Mouse (Mus musculus) midbrain, embryonic 14.5 days (tissue): ENCODE data around the gene Fgf12. TPM values are rescaled to one million over a fixed set of nuclear protein-coding genes. Genes with fewer than 3 reads are reported as not detected.
A peak's percentile ranks its signal among the peaks of the same experiment; 100 is the strongest.

ENCODE experiments used
- ATAC-seq: fragments of 200-750 bp; cut with Nextera tagmentation; 2 replicates; pipeline ENCODE4 v1.8.0; 2017; ENCODE audit warnings: moderate number of reproducible peaks, moderate library complexity; ENCODE audit not compliant: low FRiP score, low TSS enrichment
- DNase-seq: peaks from one replicate; pipeline ENCODE4 v3.0.0-alpha.2; 2015
- H3K27ac ChIP-seq: fragments of 300-500 bp; sonication (generic); replicated peaks from 2 replicates; pipeline ENCODE4 v1.5.1; 2014; ENCODE audit warnings: mild to moderate bottlenecking, low read depth, low read length, moderate library complexity
- H3K27me3 ChIP-seq: fragments of 300-500 bp; sonication (generic); 2 replicates; pipeline ENCODE4 v1.6.1; 2014; ENCODE audit warnings: low read length, control low read depth, mixed read lengths; ENCODE audit not compliant: control insufficient read depth, insufficient read depth
- H3K36me3 ChIP-seq: fragments of 300-500 bp; sonication (generic); 2 replicates; pipeline ENCODE4 v1.6.1; 2014; ENCODE audit warnings: low read length, control low read depth; ENCODE audit not compliant: control insufficient read depth, insufficient read depth
- H3K4me1 ChIP-seq: fragments of 300-500 bp; sonication (generic); 2 replicates; pipeline ENCODE4 v1.6.1; 2014; ENCODE audit warnings: mild to moderate bottlenecking, antibody characterized with exemption, low read length, control low read depth; ENCODE audit not compliant: control insufficient read depth, insufficient read depth
- H3K4me2 ChIP-seq: fragments of 300-500 bp; sonication (generic); 2 replicates; pipeline ENCODE4 v1.6.1; 2014; ENCODE audit warnings: mild to moderate bottlenecking, low read length, moderate library complexity
- H3K4me3 ChIP-seq: fragments of 300-500 bp; sonication (generic); replicated peaks from 2 replicates; pipeline ENCODE4 v1.5.1; 2014; ENCODE audit warnings: low read depth, low read length
- H3K9ac ChIP-seq: fragments of 300-500 bp; sonication (generic); replicated peaks from 2 replicates; pipeline ENCODE4 v1.6.1; 2014; ENCODE audit warnings: mild to moderate bottlenecking, low read length, moderate library complexity
- H3K9me3 ChIP-seq: fragments of 300-500 bp; sonication (generic); 2 replicates; pipeline ENCODE4 v1.6.1; 2016; ENCODE audit warnings: low read length, control low read depth, mixed read lengths; ENCODE audit not compliant: control insufficient read depth
- WGBS: fragments of 180-500 bp; shearing (Covaris S2); extraction: QIAGEN DNeasy Blood & Tissue Kit; methylation state at CpG from one replicate; pipeline ENCODE4 v1.1.7; 2014; 5-methylcytosine and 5-hydroxymethylcytosine counted together
- polyA plus RNA-seq: library from polyadenylated mRNA; unstranded; fragments of >200 nt; fragmentation: Nextera tagmentation; extraction: Ambion mirVana; gene quantifications from 2 replicates; pipeline ENCODE4 v1.2.1, GENCODE M21; 2014

The Fgf12 gene
- polyA plus RNA-seq, 1 experiment from 2014 or later: 32.1 TPM

GRCm38 (mm10) chr16:28421617-28422016, 331.3 kb downstream of the Fgf12 start:
- Histone ChIP-seq H3K4me1 (no peaks in the 10 kb centered on the region), H3K9ac (no peak overlapping the region), H3K27ac (no peak overlapping the region), H3K36me3 (no peaks in the 10 kb centered on the region), H3K4me2 (no peak overlapping the region), H3K4me3 (no peak overlapping the region), H3K27me3 (no peaks in the 10 kb centered on the region), H3K9me3 (no peaks in the 10 kb centered on the region)
- WGBS: 100% methylated on average over 1 of the region's 1 CpGs
- no peak for DNase-seq
- no peak for ATAC-seq

GRCm38 (mm10) chr16:28419693-28420299, 333.1 kb downstream of the Fgf12 start:
- H3K9me3 ChIP-seq: no peaks in the 10 kb centered on the region
- ATAC-seq: no peak
- no peaks in the 10 kb centered on the region for H3K36me3 ChIP-seq
- H3K4me3 ChIP-seq: no peak overlapping the region
- H3K9ac ChIP-seq: no peak overlapping the region
- WGBS: 93% methylated on average over 3 of the region's 3 CpGs
- H3K4me2 ChIP-seq: no peak overlapping the region
- no peak for DNase-seq
- no peaks in the 10 kb centered on the region for H3K27me3 ChIP-seq
- H3K27ac ChIP-seq: no peak overlapping the region
- no peaks in the 10 kb centered on the region for H3K4me1 ChIP-seq

- Histone ChIP-seq H3K27ac (no peak overlapping the region), H3K9me3 (no peaks in the 10 kb centered on the region), H3K4me3 (no peak overlapping the region), H3K9ac (no peak overlapping the region), H3K4me2 (no peak overlapping the region), H3K4me1 (no peaks in the 10 kb centered on the region), H3K36me3 (no peaks in the 10 kb centered on the region), H3K27me3 (no peaks in the 10 kb centered on the region)
- 85% methylated on average over 5 of the region's 5 CpGs for WGBS
- DNase-seq: no peak
- no peak for ATAC-seq
These were observed 341.6 kb downstream of the Fgf12 start for GRCm38 (mm10) chr16:28411210-28411817.

DNA sequence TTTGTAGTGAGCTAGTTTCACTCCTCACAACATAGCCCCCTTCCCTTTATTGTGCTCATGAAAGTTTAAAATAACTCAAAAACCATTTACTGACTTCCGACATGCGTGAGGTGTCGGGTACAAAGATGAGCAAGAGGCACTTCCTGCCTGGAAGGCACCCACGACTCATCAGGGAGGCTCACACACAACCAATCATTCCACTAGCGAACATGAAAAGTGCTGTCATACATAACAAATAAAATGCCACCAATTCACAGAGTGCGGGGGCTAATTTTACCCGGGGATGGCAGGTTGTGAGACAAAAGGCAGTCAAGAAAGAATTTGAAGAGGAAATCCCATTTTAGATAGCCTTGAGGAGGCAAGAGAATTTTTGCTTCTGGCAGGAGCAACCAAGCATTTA, 344.6 kb downstream of the Fgf12 start:
- ATAC-seq (no peak; the same call in 1 of the 2 replicates), DNase-seq (peak; percentile 5)
- H3K4me3 ChIP-seq: no peak overlapping the region
- H3K27me3 ChIP-seq: no peaks in the 10 kb centered on the region
- no peak overlapping the region for H3K9ac ChIP-seq
- H3K4me2 ChIP-seq: no peak overlapping the region
- 61% methylated on average over 7 of the region's 7 CpGs for WGBS
- H3K27ac ChIP-seq: no peak overlapping the region
- no peaks in the 10 kb centered on the region for H3K36me3 ChIP-seq
- no peaks in the 10 kb centered on the region for H3K9me3 ChIP-seq
- H3K4me1 ChIP-seq: no peaks in the 10 kb centered on the region

DNA sequence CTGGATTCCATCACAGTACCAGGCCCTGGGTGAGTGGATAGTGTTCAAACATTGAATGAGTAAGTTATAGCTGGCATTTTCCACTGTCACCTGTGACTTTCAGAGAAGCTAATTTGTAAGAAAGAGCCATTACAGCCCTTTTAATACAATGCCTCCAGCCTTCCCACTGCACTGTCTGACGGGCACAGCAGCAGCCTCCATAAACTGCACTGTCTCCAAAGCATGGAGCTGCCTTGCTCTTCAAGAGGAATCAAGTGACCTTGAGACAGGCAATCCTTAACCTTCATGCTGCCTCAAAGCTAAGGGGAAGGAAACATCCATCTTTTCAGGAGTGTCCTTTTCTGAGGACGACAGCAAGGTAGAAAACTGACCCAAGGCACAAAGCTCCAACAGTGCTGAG, 345.0 kb downstream of the Fgf12 start:
- ATAC-seq: no peak
- Histone ChIP-seq H3K27me3 (no peaks in the 10 kb centered on the region), H3K36me3 (no peaks in the 10 kb centered on the region), H3K4me1 (no peaks in the 10 kb centered on the region), H3K4me3 (no peak overlapping the region), H3K4me2 (no peak overlapping the region), H3K27ac (no peak overlapping the region), H3K9ac (no peak overlapping the region), H3K9me3 (no peaks in the 10 kb centered on the region)
- 59% methylated on average over 2 of the region's 2 CpGs for WGBS
- DNase-seq: peak; percentile 12

GRCm38 (mm10) chr16:28404156-28404555, 348.7 kb downstream of the Fgf12 start:
- no peaks in the 10 kb centered on the region for H3K4me1 ChIP-seq
- 89% methylated on average over 1 of the region's 1 CpGs for WGBS
- no peak overlapping the region for H3K4me3 ChIP-seq
- H3K4me2 ChIP-seq: no peak overlapping the region
- no peaks in the 10 kb centered on the region for H3K36me3 ChIP-seq
- no peaks in the 10 kb centered on the region for H3K27me3 ChIP-seq
- H3K9me3 ChIP-seq: no peaks in the 10 kb centered on the region
- DNase-seq: no peak
- H3K9ac ChIP-seq: no peak overlapping the region
- no peak overlapping the region for H3K27ac ChIP-seq
- ATAC-seq: no peak

DNA sequence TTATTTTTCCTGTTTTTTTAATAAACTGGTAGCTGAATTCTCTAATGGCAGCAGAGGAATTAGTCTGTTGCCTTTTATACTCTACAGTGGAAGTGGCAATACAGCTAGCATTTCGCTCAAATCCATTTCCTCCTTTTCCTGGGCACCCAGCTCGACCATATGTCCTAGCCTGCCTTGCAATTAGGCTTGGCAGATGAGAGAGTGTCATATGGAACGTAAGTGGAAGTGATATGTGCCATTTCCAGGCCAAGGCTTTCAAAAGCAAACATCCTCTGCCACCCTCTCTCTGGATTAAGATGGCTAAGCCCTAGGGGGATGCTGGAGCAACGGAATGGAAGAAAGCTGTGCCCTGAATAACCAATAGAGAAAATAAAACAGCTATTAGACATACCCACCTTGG, 350.2 kb downstream of the Fgf12 start:
- no peak for DNase-seq
- 59% methylated on average over 4 of the region's 4 CpGs for WGBS
- no peak for ATAC-seq

GRCm38 (mm10) chr16:28391283-28391682, 361.6 kb downstream of the Fgf12 start:
- Histone ChIP-seq H3K27me3 (no peaks in the 10 kb centered on the region), H3K27ac (no peak overlapping the region), H3K4me1 (no peaks in the 10 kb centered on the region), H3K4me3 (no peak overlapping the region), H3K4me2 (no peak overlapping the region), H3K9ac (no peak overlapping the region), H3K9me3 (no peaks in the 10 kb centered on the region), H3K36me3 (no peaks in the 10 kb centered on the region)
- ATAC-seq: no peak
- no peak for DNase-seq
- 83% methylated on average over 5 of the region's 5 CpGs for WGBS

More for the DNA sequence above, 350.2 kb downstream of the Fgf12 start:
- Histone ChIP-seq H3K27me3 (no peaks in the 10 kb centered on the region), H3K4me2 (no peak overlapping the region), H3K4me1 (no peaks in the 10 kb centered on the region), H3K27ac (no peak overlapping the region), H3K9me3 (no peaks in the 10 kb centered on the region), H3K9ac (no peak overlapping the region), H3K36me3 (no peaks in the 10 kb centered on the region), H3K4me3 (no peak overlapping the region)

GRCm38 (mm10) chr16:28389114-28389513, 363.8 kb downstream of the Fgf12 start:
- no peak for DNase-seq
- no peaks in the 10 kb centered on the region for H3K9me3 ChIP-seq
- no peak overlapping the region for H3K4me3 ChIP-seq
- no peak overlapping the region for H3K27ac ChIP-seq
- H3K27me3 ChIP-seq: no peaks in the 10 kb centered on the region
- H3K4me1 ChIP-seq: no peaks in the 10 kb centered on the region
- no peaks in the 10 kb centered on the region for H3K36me3 ChIP-seq
- 86% methylated on average over 4 of the region's 4 CpGs for WGBS
- H3K9ac ChIP-seq: no peak overlapping the region
- ATAC-seq: no peak
- H3K4me2 ChIP-seq: no peak overlapping the region
